Mouse (Mus musculus): ENCODE data around the gene Pmm2.

GRCm38 (mm10) chr16:8672350-8672687 is 34.8 kb downstream of the Pmm2 start:
- no peak for TF ChIP-seq USF1 (IDR thresholded peaks at IDR 0.05; ENCODE audit: low read depth)
- no peak for TF ChIP-seq MAX (IDR thresholded peaks at IDR 0.05; ENCODE audit: low read depth)
- TF ChIP-seq TCF12 (IDR thresholded peaks at IDR 0.05; ENCODE audit: insufficient read depth, poor library complexity, severe bottlenecking), result no peak

Measured in myocyte (in vitro differentiated cells).